Mouse (Mus musculus): ENCODE measurements around the gene Cdk19.

Gene Cdk19

DNA sequence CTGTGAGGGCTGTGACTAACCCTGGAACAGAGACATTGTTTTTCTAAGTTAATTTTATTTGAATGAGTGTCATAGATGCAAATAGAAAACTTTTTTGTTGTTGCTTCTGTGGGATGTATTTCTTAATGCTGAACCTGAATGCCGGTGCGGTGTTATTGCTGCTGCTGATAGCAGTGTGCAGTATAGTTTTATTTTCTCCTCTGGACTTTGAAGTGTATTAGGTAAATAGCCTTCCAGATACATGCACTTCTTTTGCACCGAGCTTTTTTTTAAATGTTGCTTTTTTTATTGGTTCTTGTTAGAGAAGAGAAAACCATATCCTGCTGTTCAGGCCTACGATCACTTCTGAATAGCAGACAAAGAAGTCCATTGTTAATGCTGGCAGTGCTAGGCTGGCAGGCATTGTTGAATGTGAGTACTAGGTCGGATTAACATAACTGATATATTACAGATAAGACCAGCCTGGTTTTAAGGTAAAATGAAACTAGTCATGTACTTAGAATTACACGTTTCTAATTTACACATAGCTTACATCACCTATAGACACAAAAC lies 104.5 kb downstream of the Cdk19 start:
- DNase-seq (ENCODE audit: low read depth) = no peak

- no peak for DNase-seq (ENCODE audit: low read depth)
Observed at GRCm38 (mm10) chr10:40444586-40444985, 105.2 kb downstream of the Cdk19 start.

- no peak for DNase-seq (ENCODE audit: low read depth)
Observed at GRCm38 (mm10) chr10:40446088-40446604, 106.8 kb downstream of the Cdk19 start.

- DNase-seq (ENCODE audit: low read depth) = no peak
Observed at GRCm38 (mm10) chr10:40446630-40447029, 107.3 kb downstream of the Cdk19 start.

GRCm38 (mm10) chr10:40447295-40447694 lies 107.9 kb downstream of the Cdk19 start:
- no peak for DNase-seq (ENCODE audit: low read depth)

DNA sequence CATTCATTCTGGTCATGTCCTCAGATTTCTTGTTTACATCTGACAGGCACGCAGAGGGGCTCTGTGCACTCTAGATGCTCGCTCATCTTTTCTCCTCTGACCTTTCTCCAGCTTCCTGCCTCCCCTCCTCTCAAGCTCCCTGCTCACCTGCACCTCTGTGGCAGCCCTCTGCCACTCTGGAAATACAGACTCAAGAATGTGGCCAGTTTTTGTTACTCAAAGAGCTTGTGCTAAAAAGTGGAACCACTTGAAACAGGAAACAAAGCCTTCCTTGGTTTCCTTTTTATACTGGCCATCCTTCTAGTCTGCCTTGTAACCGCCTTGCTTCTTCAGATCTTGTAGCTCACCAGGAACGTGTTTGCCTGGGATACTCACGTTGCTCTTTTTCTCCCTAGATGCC lies 108.6 kb downstream of the Cdk19 start:
- peak; percentile 49 for DNase-seq (ENCODE audit: low read depth)

- DNase-seq (ENCODE audit: low read depth) = no peak
Observed at GRCm38 (mm10) chr10:40448444-40448843, 109.1 kb downstream of the Cdk19 start.

DNA sequence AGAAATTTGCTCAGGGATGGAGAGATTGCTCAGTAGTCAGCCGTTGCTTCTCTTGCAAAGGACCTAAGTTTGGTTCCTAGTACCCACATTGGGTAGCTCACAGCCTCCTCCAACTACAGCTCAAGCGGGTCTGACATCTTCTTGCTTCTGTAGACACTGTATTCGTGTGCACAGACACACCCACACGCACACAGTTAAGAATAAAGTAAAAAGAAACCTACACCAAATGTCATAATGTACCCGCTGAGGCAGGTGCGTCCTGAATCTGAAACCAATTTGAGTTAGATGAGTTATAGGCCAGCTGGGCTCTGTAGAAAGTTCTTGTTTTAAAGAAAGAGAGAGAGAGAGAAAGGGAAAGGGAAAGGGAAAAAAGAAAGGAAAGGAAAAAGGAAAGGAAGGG lies 110.2 kb downstream of the Cdk19 start:
- DNase-seq (ENCODE audit: low read depth) = peak; percentile 53

DNA sequence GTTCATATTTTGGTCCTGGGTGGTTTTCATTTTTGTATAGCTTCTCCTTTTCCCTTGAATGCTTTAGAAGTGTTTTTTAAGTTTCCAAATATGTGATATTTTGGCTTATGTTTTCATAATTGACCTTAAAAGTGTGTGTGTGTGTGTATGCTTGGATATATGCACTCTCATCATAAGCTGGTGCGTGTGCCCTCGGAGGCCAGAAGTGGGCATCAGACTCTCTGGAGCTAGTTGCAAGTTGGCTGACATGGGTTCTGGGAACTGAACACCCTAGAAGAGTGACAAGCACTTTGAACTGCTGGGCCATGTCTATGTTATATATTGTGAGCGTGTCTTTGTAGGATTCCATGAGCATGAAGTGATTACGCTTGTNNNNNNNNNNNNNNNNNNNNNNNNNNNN lies 110.8 kb downstream of the Cdk19 start:
- DNase-seq (ENCODE audit: low read depth) = no peak

DNA sequence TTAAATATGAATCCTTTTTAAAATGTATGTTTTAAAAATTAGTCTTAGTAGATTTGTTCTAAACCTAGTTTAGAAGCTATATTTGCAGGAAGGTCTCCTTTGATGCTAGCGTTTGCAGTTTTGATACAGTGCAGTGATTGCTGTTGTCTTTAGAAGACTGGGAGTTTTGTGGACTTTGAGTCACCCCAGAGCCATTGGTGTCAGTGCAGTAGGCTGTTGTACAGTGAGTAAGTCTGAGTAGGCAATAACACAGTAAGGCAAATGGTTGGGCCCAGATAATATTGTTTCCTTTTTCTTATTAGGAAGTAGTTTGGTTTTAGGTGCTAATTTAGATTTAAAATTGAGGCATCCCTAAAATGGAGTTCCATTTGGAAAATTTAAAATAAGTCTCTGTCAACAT lies 117.8 kb downstream of the Cdk19 start:
- no peak for DNase-seq (ENCODE audit: low read depth)

- DNase-seq (ENCODE audit: low read depth) = no peak
Observed at GRCm38 (mm10) chr10:40459141-40459540, 119.8 kb downstream of the Cdk19 start.

- no peak for DNase-seq (ENCODE audit: low read depth)
Observed at GRCm38 (mm10) chr10:40461362-40461761, 122.0 kb downstream of the Cdk19 start.

DNA sequence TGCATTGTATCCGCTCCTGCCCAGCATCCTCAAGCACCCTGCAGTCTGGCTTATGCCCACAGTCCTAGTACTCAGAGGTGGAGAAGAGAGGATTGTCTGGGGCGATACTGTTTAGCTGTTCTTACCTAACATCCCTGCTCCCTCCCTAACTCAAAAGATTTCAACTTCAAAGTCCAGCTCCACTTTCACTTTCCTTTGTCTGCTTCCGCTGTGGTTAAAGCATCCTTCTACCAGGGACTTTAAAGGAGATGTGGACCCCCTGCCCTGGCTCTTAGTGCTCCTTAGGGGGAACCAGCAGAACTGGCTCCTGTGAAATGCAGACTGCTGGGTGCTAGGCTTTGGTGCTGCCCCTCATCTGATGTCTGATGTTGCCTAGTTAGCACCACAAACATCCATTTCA lies 122.9 kb downstream of the Cdk19 start:
- DNase-seq (ENCODE audit: low read depth) = peak; percentile 80

- DNase-seq (ENCODE audit: low read depth) = no peak
Observed at GRCm38 (mm10) chr10:40467174-40467911, 128.0 kb downstream of the Cdk19 start.

DNA sequence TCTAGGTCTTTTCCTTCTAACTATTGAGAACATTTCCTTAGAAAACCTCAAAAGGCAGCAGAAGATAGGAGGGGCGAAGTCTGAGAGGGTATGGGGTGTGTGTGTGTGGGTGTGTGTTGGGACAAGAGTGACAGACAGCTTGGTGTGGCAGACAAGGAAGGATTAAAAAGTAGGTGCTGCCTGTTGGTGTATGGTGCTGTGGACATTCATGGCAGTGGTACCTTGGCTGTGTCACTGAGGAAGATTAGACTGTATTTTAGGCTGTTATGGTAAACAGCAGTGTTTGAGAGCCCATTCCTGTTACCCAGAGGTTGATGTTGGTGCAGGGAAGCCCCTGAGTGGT lies 128.5 kb downstream of the Cdk19 start:
- DNase-seq (ENCODE audit: low read depth) = no peak

DNA sequence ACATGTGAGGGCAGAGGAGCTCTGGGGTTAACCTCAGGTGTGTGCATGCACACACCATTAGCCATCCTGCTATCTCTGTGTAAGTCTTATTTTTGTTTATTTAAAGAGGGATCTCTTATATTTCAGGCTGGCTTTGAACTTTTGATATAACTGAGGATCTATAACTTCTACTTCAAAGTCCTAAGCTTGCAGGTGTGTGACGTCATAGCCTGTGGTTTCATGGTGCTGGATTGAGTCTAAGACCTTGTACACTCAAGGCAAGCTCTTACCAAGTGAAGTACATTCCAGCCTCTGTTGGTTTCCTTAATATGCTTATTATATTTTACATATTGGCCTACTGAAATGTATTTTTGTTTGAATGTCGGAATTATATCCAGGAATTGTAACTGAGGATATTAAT lies 129.8 kb downstream of the Cdk19 start:
- DNase-seq (ENCODE audit: low read depth) = peak; percentile 51

GRCm38 (mm10) chr10:40476535-40477285 lies 137.3 kb downstream of the Cdk19 start:
- peak; percentile 61 for DNase-seq (ENCODE audit: low read depth)

DNA sequence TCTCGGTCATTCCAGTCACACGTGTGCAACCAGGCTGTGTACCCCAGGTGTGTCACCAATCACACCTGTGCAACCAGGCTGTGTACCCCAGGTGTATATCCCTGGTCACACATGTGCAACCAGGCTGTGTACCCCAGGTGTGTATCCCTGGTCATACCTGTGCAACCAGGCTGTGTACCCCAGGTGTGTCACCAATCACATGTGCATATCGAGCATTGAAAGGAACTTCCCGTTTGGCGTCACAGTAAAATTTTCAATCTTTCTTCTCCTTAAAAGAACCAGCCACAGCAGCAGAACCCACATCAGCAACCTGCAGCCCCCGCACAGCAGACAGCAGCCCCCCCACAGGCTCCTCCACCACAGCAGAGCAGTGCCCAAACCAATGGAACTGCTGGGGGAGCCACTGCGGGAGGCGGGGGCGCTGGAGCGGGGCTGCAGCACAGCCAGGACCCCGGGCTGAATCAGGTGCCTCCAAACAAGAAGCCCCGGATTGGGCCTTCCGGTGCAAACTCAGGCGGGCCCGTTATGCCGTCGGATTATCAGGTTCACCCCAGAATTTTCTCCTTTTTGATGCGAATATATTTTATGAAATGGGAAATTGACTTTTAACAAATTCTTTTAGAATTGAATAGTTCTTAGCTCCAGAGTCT lies 138.2 kb downstream of the Cdk19 start:
- peak; percentile 32 for DNase-seq (ENCODE audit: low read depth)

- no peak for DNase-seq (ENCODE audit: low read depth)
Observed at GRCm38 (mm10) chr10:40478626-40479025, 139.3 kb downstream of the Cdk19 start.

DNA sequence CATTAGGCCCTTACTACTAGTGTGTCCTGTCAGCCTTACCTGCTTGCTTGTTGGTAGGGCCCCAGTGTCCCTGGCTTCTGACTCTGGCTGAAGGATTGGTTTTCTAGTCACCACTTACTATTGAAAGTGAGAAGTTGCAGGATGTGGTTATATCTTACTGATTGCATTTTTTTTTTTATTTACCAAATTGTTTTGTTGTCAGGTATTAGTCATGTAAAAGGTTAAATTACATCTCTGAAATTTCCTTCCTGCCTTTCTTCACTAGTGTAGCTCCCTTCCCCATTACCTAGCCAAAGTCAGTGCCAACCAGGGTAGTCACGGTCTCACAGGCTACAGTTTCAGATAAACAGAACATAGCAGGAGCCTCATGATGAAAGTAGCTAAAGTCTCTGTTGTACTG lies 139.9 kb downstream of the Cdk19 start:
- peak; percentile 58 for DNase-seq (ENCODE audit: low read depth)

GRCm38 (mm10) chr10:40479621-40480193 lies 140.3 kb downstream of the Cdk19 start:
- DNase-seq (ENCODE audit: low read depth) = peak; percentile 61

- no peak for DNase-seq (ENCODE audit: low read depth)
Observed at GRCm38 (mm10) chr10:40481534-40481933, 142.2 kb downstream of the Cdk19 start.
